In genomic region chr8:70210538-70210937, GRCm38 (mm10) we compare ENCODE assay signal across 8 mouse cellular contexts. TPM values are rescaled to one million over a fixed set of nuclear protein-coding genes. Genes with fewer than 3 reads are reported as not detected.
DNase-seq lines count a peak whose midpoint lies in the region; ATAC-seq and TF ChIP-seq lines count a peak whose summit lies in the region.

No protein-coding gene starts in this region.

- peak overlapping the region; percentile 98; the same call in 1 of the 2 replicates for H3K4me2 ChIP-seq in kidney, postnatal 0 days (ENCODE audit: low read length)

- no peak for ATAC-seq in megakaryocyte, adult 5-6 weeks (ENCODE audit: poor library complexity, severe bottlenecking)
- ATAC-seq in kidney, postnatal 0 days (replicated peaks; ENCODE audit: low FRiP score, low read depth), result no peak

- DNase-seq in embryo, embryonic 10 days (ENCODE audit: low spot score), result peak; percentile 20
- DNase-seq in embryo, embryonic 10.5 days (ENCODE audit: low spot score), result no peak
- DNase-seq in kidney, postnatal 0 days (ENCODE audit: low spot score), result peak; percentile 48
- DNase-seq in thymus, adult 18-20 months, result no peak
- no peak for DNase-seq in thymus, postnatal 10 days (ENCODE audit: low spot score in 2 of 2)

- H3K4me3 ChIP-seq in megakaryocyte, embryonic 14.5 days (replicated peaks), result peak overlapping the region; percentile 60
- H3K4me3 ChIP-seq in kidney, postnatal 0 days (replicated peaks; ENCODE audit: low read depth, low read length), result no peak overlapping the region
- H3K4me3 ChIP-seq in olfactory bulb, adult 2 months (ENCODE audit: insufficient read depth, low read depth, low read length), result peak overlapping the region; percentile 6; the same call in 1 of the 2 replicates

- 0 out of 2 replicates have a peak overlapping the region, but pooled peaks have one; percentile 38 for H3K27ac ChIP-seq in kidney, postnatal 0 days
- no peak overlapping the region for H3K27ac ChIP-seq in olfactory bulb, adult 2 months (ENCODE audit: insufficient read depth, low read depth, low read length)

- TF ChIP-seq CTCF in kidney, postnatal 0 days (IDR thresholded peaks at IDR 0.05; ENCODE audit: low read depth), result peak; percentile 32; the same call in 1 of the 2 replicates
- no peak for TF ChIP-seq CTCF in olfactory bulb, adult 2 months (IDR thresholded peaks at IDR 0.05; ENCODE audit: insufficient read depth, low read depth, low read length)

- H3K27me3 ChIP-seq in megakaryocyte, embryonic 14.5 days (replicated peaks), result no peaks in the 10 kb centered on the region
- no peaks in the 10 kb centered on the region for H3K27me3 ChIP-seq in kidney, postnatal 0 days (ENCODE audit: insufficient read depth, low read length)

- H3K9ac ChIP-seq in kidney, postnatal 0 days (ENCODE audit: low read depth, low read length), result no peak overlapping the region

- H3K36me3 ChIP-seq in megakaryocyte, embryonic 14.5 days (replicated peaks; ENCODE audit: low read length), result peaks cover 6% of the 10 kb centered on the region
- no peaks in the 10 kb centered on the region for H3K36me3 ChIP-seq in kidney, postnatal 0 days (ENCODE audit: insufficient read depth, low read length)

- H3K9me3 ChIP-seq in megakaryocyte, embryonic 14.5 days, result no peaks in the 10 kb centered on the region
- H3K9me3 ChIP-seq in kidney, postnatal 0 days (replicated peaks; ENCODE audit: low read length), result no peaks in the 10 kb centered on the region

- TF ChIP-seq POLR2A in olfactory bulb, adult 2 months (IDR thresholded peaks at IDR 0.05; ENCODE audit: insufficient read depth, low read depth, low read length), result no peak

- H3K4me1 ChIP-seq in megakaryocyte, embryonic 14.5 days, result peaks cover 83% of the 10 kb centered on the region
- H3K4me1 ChIP-seq in kidney, postnatal 0 days (replicated peaks; ENCODE audit: insufficient read depth, low read length), result peaks cover 5% of the 10 kb centered on the region
- H3K4me1 ChIP-seq in olfactory bulb, adult 2 months (ENCODE audit: control insufficient read depth, insufficient read depth, low read length), result peaks cover 6% of the 10 kb centered on the region

- 17% methylated on average over 8 of the region's 8 CpGs for WGBS in kidney, postnatal 0 days
- 24% methylated on average over 8 of the region's 8 CpGs for WGBS in olfactory bulb, adult 2 months

RNA-seq across cellular contexts. Expression of gene Slc25a42, which starts 1.6 kb away (rescaled TPM):
- polyA plus RNA-seq in megakaryocyte, embryonic 14.5 days (2012; ENCODE audit: insufficient read depth, low replicate concordance), result 5.0 and 5.5 TPM in 2 replicates
- total RNA-seq in megakaryocyte, adult 5-6 weeks (2015), result 0.75 and 1.4 TPM in 2 replicates
- total RNA-seq in megakaryocyte, adult 5-6 weeks (2017), result 0.29 and 0.45 TPM in 2 replicates
- 5.6 TPM in 2 replicates for polyA plus RNA-seq in kidney, postnatal 0 days (2015; fragmentation: Nextera tagmentation; extraction: Ambion mirVana)
- not detected in 2 replicates for polyA plus RNA-seq in olfactory bulb, adult 2 months (2012; ENCODE audit: insufficient read depth, insufficient read length, low replicate concordance, missing spikeins)

RNA-seq across cellular contexts. Expression of gene Sugp2, which starts 23.5 kb away (rescaled TPM):
- 29.7 and 31.6 TPM in 2 replicates for polyA plus RNA-seq in megakaryocyte, embryonic 14.5 days (2012; ENCODE audit: insufficient read depth, low replicate concordance)
- 24.1 and 27.9 TPM in 2 replicates for total RNA-seq in megakaryocyte, adult 5-6 weeks (2015)
- 19.5 and 23.1 TPM in 2 replicates for total RNA-seq in megakaryocyte, adult 5-6 weeks (2017)
- 14.0 and 17.1 TPM in 2 replicates for polyA plus RNA-seq in kidney, postnatal 0 days (2015; fragmentation: Nextera tagmentation; extraction: Ambion mirVana)
- not detected in 2 replicates for polyA plus RNA-seq in olfactory bulb, adult 2 months (2012; ENCODE audit: insufficient read depth, insufficient read length, low replicate concordance, missing spikeins)

RNA-seq across cellular contexts. Expression of gene Armc6, which starts 23.7 kb away (rescaled TPM):
- 22.2 and 27.8 TPM in 2 replicates for polyA plus RNA-seq in megakaryocyte, embryonic 14.5 days (2012; ENCODE audit: insufficient read depth, low replicate concordance)
- total RNA-seq in megakaryocyte, adult 5-6 weeks (2015), result 4.4 and 4.5 TPM in 2 replicates
- 2.6 and 5.6 TPM in 2 replicates for total RNA-seq in megakaryocyte, adult 5-6 weeks (2017)
- polyA plus RNA-seq in kidney, postnatal 0 days (2015; fragmentation: Nextera tagmentation; extraction: Ambion mirVana), result 14.1 and 16.7 TPM in 2 replicates
- polyA plus RNA-seq in olfactory bulb, adult 2 months (2012; ENCODE audit: insufficient read depth, insufficient read length, low replicate concordance, missing spikeins), result not detected in 2 replicates

RNA-seq across cellular contexts. Expression of gene Tmem161a, which starts 38.4 kb away (rescaled TPM):
- 63.2 and 162 TPM in 2 replicates for polyA plus RNA-seq in megakaryocyte, embryonic 14.5 days (2012; ENCODE audit: insufficient read depth, low replicate concordance)
- total RNA-seq in megakaryocyte, adult 5-6 weeks (2015), result 7.4 and 7.8 TPM in 2 replicates
- total RNA-seq in megakaryocyte, adult 5-6 weeks (2017), result 3.9 and 8.5 TPM in 2 replicates
- 52.3 and 62.4 TPM in 2 replicates for polyA plus RNA-seq in kidney, postnatal 0 days (2015; fragmentation: Nextera tagmentation; extraction: Ambion mirVana)
- polyA plus RNA-seq in olfactory bulb, adult 2 months (2012; ENCODE audit: insufficient read depth, insufficient read length, low replicate concordance, missing spikeins), result not detected in 2 replicates

Comparison
In these comparisons a context has a peak if more than half of its experiments do, and no peak if none do; other contexts are left out.
1. DNase-seq: peak in embryo, embryonic 10 days (single experiment) and kidney, postnatal 0 days (single experiment); none in embryo, embryonic 10.5 days (single experiment), thymus, adult 18-20 months (0 of 2) and thymus, postnatal 10 days (0 of 2).
2. RNA of gene Armc6, which starts 23.7 kb away (polyA plus RNA-seq): 22.2 to 27.8 TPM in megakaryocyte, embryonic 14.5 days and 14.1 to 16.7 TPM in kidney, postnatal 0 days; not detected in olfactory bulb, adult 2 months; every median in the first group is over 10 times any median in the second.